Mouse (Mus musculus): Measurements from ENCODE around the gene Tbcd.

DNA sequence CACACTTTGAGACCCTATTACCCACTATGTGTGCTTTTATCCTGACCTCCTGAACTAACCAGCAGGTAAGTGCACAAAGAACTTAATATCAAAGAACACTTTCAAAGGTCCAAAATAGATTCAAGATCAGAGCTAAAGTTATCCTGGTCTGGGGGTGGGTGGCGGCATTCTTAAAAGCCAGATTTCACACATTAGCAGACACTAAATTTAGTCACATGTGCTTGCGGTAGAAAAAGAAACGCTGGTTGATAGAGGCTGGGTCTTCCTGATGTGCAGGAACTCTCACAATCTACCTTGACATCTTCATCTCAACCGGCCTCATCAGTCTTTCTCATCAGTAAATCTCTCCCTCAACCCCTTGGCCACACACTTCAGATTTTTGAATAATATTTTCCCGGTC lies 37.0 kb upstream of the Tbcd start:
- TF ChIP-seq MAX (IDR thresholded peaks at IDR 0.05; ENCODE audit: low read depth) = no peak
- TF ChIP-seq POLR2A (IDR thresholded peaks at IDR 0.05; ENCODE audit: insufficient read length, low read depth) = no peak
- no peak for TF ChIP-seq REST (IDR thresholded peaks at IDR 0.05; ENCODE audit: insufficient read depth, insufficient read length)
- no peak for TF ChIP-seq MYOD1 (IDR thresholded peaks at IDR 0.05; ENCODE audit: control insufficient read depth in 1 of 3, insufficient read length in 2 of 3, low read depth in 2 of 3)
- TF ChIP-seq POLR2AphosphoS2 (IDR thresholded peaks at IDR 0.05; ENCODE audit: insufficient read length, low read depth) = no peak
- TF ChIP-seq TCF12 (IDR thresholded peaks at IDR 0.05; ENCODE audit: insufficient read depth, poor library complexity, severe bottlenecking) = no peak
- no peak for TF ChIP-seq MYOG (IDR thresholded peaks at IDR 0.05; ENCODE audit: control insufficient read depth in 1 of 3, insufficient read depth in 1 of 3, insufficient read length in 2 of 3, low read depth in 2 of 3)
- TF ChIP-seq CEBPB (IDR thresholded peaks at IDR 0.05; ENCODE audit: insufficient read depth, poor library complexity, severe bottlenecking) = no peak
- no peak for TF ChIP-seq SRF (IDR thresholded peaks at IDR 0.05; ENCODE audit: control insufficient read depth, insufficient read length, low read depth)
- no peak for TF ChIP-seq USF1 (IDR thresholded peaks at IDR 0.05; ENCODE audit: low read depth)
